Mouse (Mus musculus): ENCODE measurements at regions not wholly inside any gene's neighbourhood (a gene's known extent, or its start where the extent isn't known, plus 50 kb on each side); places are given as distances from the start of the nearest gene placed in this dataset.

- peaks cover 22% of the 10 kb centered on the region for H3K27me3 ChIP-seq (ENCODE audit: insufficient read depth, low read length)
- no peak for ATAC-seq (ENCODE audit: extremely low read depth, insufficient number of reproducible peaks, low FRiP score, poor library complexity, severe bottlenecking)
- DNase-seq (ENCODE audit: low spot score): no peak
Measured at GRCm38 (mm10) chr2:30733853-30734252, 69.6 kb downstream of the 1700001O22Rik start.

DNA sequence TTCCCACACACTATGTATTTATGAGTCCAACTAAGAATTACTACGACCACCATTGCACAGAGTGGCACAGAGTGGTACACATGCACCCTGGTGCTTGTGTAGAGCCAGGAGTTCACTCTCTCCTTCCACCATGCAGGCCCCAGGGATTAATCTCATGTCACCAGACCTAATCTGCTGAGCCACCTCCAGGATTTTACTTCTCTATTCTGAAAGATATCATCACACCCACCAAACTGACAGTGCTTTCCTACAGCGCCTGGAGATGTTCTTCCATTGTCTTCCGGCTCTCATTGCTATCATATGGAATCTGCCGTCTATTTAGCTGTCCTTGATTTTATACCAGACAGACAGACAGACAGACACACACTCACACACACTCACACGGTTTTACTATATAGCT, 71.6 kb downstream of the 1700001O22Rik start:
- DNase-seq (ENCODE audit: low spot score) (no peak), ATAC-seq (ENCODE audit: extremely low read depth, insufficient number of reproducible peaks, low FRiP score, poor library complexity, severe bottlenecking) (no peak)
- no peak overlapping the region for H3K4me3 ChIP-seq (ENCODE audit: low read depth, low read length)
- H3K9me3 ChIP-seq (replicated peaks): no peaks in the 10 kb centered on the region; the same call in 1 of the 2 replicates
- H3K4me1 ChIP-seq (ENCODE audit: insufficient read depth, low read depth, low read length): peaks cover 12% of the 10 kb centered on the region
- no peak for TF ChIP-seq GATA1 (IDR thresholded peaks at IDR 0.05; ENCODE audit: borderline replicate concordance, low read length)
- no peak for TF ChIP-seq CTCF (IDR thresholded peaks at IDR 0.05; ENCODE audit: low read depth, low read length)
- TF ChIP-seq GATA2 (IDR thresholded peaks at IDR 0.05; ENCODE audit: borderline replicate concordance, low read depth, low read length): no peak
- no peak for TF ChIP-seq POLR2AphosphoS5 (IDR thresholded peaks at IDR 0.05; ENCODE audit: insufficient replicate concordance, low read depth, low read length)
- TF ChIP-seq TAL1 (conservative IDR thresholded peaks at IDR 0.05; ENCODE audit: low read depth, low read length): no peak
- H3K36me3 ChIP-seq (replicated peaks): no peaks in the 10 kb centered on the region
- peaks cover 20% of the 10 kb centered on the region for H3K27me3 ChIP-seq (ENCODE audit: insufficient read depth, low read length)

More at GRCm38 (mm10) chr2:30733853-30734252, 69.6 kb downstream of the 1700001O22Rik start:
- no peak for TF ChIP-seq GATA1 (IDR thresholded peaks at IDR 0.05; ENCODE audit: borderline replicate concordance, low read length)
- H3K9me3 ChIP-seq (replicated peaks): no peaks in the 10 kb centered on the region; the same call in 1 of the 2 replicates
- no peaks in the 10 kb centered on the region for H3K36me3 ChIP-seq (replicated peaks)
- no peak overlapping the region for H3K4me3 ChIP-seq (ENCODE audit: low read depth, low read length)
- peaks cover 12% of the 10 kb centered on the region for H3K4me1 ChIP-seq (ENCODE audit: insufficient read depth, low read depth, low read length)

DNA sequence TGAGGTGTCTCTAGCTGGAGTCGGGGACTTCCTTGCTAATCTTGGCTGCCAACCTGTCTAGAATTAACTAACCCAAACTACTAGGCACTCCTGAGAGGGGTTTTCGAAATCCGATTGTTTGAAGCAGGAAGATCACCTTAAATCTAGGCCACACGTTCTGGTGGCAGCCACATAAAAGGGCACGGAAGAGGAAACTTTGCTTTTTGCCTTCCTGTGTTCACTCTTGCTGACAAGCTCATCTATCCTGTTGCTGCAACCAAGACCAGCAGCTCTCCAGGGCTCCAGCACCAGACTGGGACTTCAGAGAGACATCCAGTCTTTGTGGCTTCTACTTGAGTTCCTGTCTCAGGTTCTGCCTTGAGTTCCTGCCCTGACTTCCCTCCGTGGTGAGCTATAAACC, 75.5 kb downstream of the 1700001O22Rik start:
- peaks cover 37% of the 10 kb centered on the region for H3K27me3 ChIP-seq (ENCODE audit: insufficient read depth, low read length)
- H3K9me3 ChIP-seq (replicated peaks): no peaks in the 10 kb centered on the region; the same call in 1 of the 2 replicates
- TF ChIP-seq TAL1 (conservative IDR thresholded peaks at IDR 0.05; ENCODE audit: low read depth, low read length): no peak
- no peak for TF ChIP-seq POLR2AphosphoS5 (IDR thresholded peaks at IDR 0.05; ENCODE audit: insufficient replicate concordance, low read depth, low read length)
- TF ChIP-seq GATA2 (IDR thresholded peaks at IDR 0.05; ENCODE audit: borderline replicate concordance, low read depth, low read length): no peak
- TF ChIP-seq CTCF (IDR thresholded peaks at IDR 0.05; ENCODE audit: low read depth, low read length): no peak
- no peak for TF ChIP-seq GATA1 (IDR thresholded peaks at IDR 0.05; ENCODE audit: borderline replicate concordance, low read length)
- no peak overlapping the region for H3K4me3 ChIP-seq (ENCODE audit: low read depth, low read length)
- no peaks in the 10 kb centered on the region for H3K36me3 ChIP-seq (replicated peaks)
- DNase-seq (ENCODE audit: low spot score): no peak
- ATAC-seq (ENCODE audit: extremely low read depth, insufficient number of reproducible peaks, low FRiP score, poor library complexity, severe bottlenecking): no peak
- H3K4me1 ChIP-seq (ENCODE audit: insufficient read depth, low read depth, low read length): peaks cover 9% of the 10 kb centered on the region

DNA sequence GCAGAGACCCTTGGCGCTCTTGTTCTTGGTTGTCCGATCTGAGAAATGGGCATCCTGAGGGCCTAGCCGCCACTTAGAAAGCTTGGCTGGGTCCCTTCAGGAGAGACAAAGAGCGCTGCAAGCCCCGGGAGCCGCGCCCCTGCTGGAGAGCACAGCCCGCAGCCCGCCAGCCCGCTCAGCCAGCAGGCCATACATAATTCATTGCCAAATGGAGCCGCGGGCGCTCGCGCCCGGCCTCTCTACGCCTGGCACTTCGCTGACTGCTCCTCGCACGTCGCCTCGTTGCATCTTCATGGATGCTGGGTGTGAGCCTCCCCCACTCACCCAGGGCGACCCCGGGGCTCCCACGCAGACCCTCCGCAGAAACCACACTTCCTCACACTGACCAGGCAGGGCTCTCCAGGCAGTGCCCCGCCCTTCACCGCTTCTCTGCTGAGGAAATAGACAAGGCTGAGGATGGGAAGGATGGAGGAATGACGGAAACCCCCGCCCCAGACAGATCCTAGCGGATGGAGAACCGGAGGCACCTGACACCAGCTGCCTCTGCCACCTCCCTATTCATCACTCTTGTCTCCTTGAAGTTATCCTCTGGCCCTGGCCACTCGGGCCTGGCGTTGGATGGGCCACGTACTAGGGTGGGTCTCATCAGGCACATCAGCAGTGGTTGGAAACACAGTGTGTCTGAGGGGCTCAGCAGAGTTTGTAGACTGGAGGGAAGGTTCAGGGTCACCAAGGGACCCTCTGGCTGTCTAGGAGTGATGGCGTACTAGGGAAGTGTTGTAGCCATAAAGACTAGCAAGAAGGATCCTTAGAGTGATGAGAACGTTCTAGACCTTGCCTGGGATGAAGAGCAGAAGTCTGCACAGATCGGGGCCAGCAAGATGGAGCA, 77.6 kb downstream of the 1700001O22Rik start:
- no peak overlapping the region for H3K4me3 ChIP-seq (ENCODE audit: low read depth, low read length)
- DNase-seq (ENCODE audit: low spot score): no peak
- no peaks in the 10 kb centered on the region for H3K36me3 ChIP-seq (replicated peaks)
- TF ChIP-seq GATA1 (IDR thresholded peaks at IDR 0.05; ENCODE audit: borderline replicate concordance, low read length): no peak
- no peak for TF ChIP-seq POLR2AphosphoS5 (IDR thresholded peaks at IDR 0.05; ENCODE audit: insufficient replicate concordance, low read depth, low read length)
- no peak for TF ChIP-seq CTCF (IDR thresholded peaks at IDR 0.05; ENCODE audit: low read depth, low read length)
- no peak for TF ChIP-seq TAL1 (conservative IDR thresholded peaks at IDR 0.05; ENCODE audit: low read depth, low read length)
- TF ChIP-seq GATA2 (IDR thresholded peaks at IDR 0.05; ENCODE audit: borderline replicate concordance, low read depth, low read length): no peak
- ATAC-seq (ENCODE audit: extremely low read depth, insufficient number of reproducible peaks, low FRiP score, poor library complexity, severe bottlenecking): no peak
- peaks cover 4% of the 10 kb centered on the region for H3K4me1 ChIP-seq (ENCODE audit: insufficient read depth, low read depth, low read length)
- H3K27me3 ChIP-seq (ENCODE audit: insufficient read depth, low read length): peaks cover 57% of the 10 kb centered on the region
- no peaks in the 10 kb centered on the region for H3K9me3 ChIP-seq (replicated peaks)

DNA sequence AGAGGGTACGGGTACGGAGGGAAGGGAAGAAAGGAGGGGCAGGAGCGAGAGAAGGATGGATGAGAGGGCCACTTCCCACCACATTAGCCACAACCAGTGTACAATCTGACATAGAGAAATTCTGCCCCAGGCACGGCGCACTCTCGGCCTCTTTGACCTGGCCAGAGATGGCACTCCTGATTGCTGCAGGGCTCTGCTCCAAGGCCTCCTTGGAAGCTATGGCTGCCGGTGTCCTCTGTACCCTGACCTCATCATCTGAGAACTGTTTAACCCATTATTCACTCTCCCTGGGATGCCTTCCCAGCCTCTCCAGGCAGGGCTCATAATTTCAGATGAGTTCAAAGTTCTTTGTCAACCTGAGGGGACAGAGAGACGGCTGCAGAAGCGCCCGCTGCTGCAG, 78.3 kb downstream of the 1700001O22Rik start:
- ATAC-seq (ENCODE audit: extremely low read depth, insufficient number of reproducible peaks, low FRiP score, poor library complexity, severe bottlenecking) (no peak), DNase-seq (ENCODE audit: low spot score) (no peak)
- H3K27me3 ChIP-seq (ENCODE audit: insufficient read depth, low read length): peaks cover 63% of the 10 kb centered on the region
- no peaks in the 10 kb centered on the region for H3K36me3 ChIP-seq (replicated peaks)
- TF ChIP-seq POLR2AphosphoS5 (IDR thresholded peaks at IDR 0.05; ENCODE audit: insufficient replicate concordance, low read depth, low read length): no peak
- TF ChIP-seq CTCF (IDR thresholded peaks at IDR 0.05; ENCODE audit: low read depth, low read length): no peak
- no peak for TF ChIP-seq TAL1 (conservative IDR thresholded peaks at IDR 0.05; ENCODE audit: low read depth, low read length)
- TF ChIP-seq GATA1 (IDR thresholded peaks at IDR 0.05; ENCODE audit: borderline replicate concordance, low read length): no peak
- no peak for TF ChIP-seq GATA2 (IDR thresholded peaks at IDR 0.05; ENCODE audit: borderline replicate concordance, low read depth, low read length)
- H3K4me3 ChIP-seq (ENCODE audit: low read depth, low read length): no peak overlapping the region
- peaks cover 4% of the 10 kb centered on the region for H3K4me1 ChIP-seq (ENCODE audit: insufficient read depth, low read depth, low read length)
- no peaks in the 10 kb centered on the region for H3K9me3 ChIP-seq (replicated peaks)

- Histone ChIP-seq H3K36me3 (replicated peaks) (no peaks in the 10 kb centered on the region), H3K4me1 (ENCODE audit: insufficient read depth, low read depth, low read length) (peaks cover 5% of the 10 kb centered on the region), H3K27me3 (ENCODE audit: insufficient read depth, low read length) (peaks cover 65% of the 10 kb centered on the region), H3K9me3 (replicated peaks) (no peaks in the 10 kb centered on the region), H3K4me3 (ENCODE audit: low read depth, low read length) (no peak overlapping the region)
- ATAC-seq (ENCODE audit: extremely low read depth, insufficient number of reproducible peaks, low FRiP score, poor library complexity, severe bottlenecking) (no peak), DNase-seq (ENCODE audit: low spot score) (no peak)
- TF ChIP-seq GATA2 (IDR thresholded peaks at IDR 0.05; ENCODE audit: borderline replicate concordance, low read depth, low read length): no peak
- TF ChIP-seq TAL1 (conservative IDR thresholded peaks at IDR 0.05; ENCODE audit: low read depth, low read length): no peak
- no peak for TF ChIP-seq POLR2AphosphoS5 (IDR thresholded peaks at IDR 0.05; ENCODE audit: insufficient replicate concordance, low read depth, low read length)
- no peak for TF ChIP-seq GATA1 (IDR thresholded peaks at IDR 0.05; ENCODE audit: borderline replicate concordance, low read length)
- no peak for TF ChIP-seq CTCF (IDR thresholded peaks at IDR 0.05; ENCODE audit: low read depth, low read length)
Measured at GRCm38 (mm10) chr2:30724521-30724920, 78.9 kb downstream of the 1700001O22Rik start.
